Mouse (Mus musculus) hindbrain, embryonic 12.5 days (tissue): ENCODE results near the gene Aoah. TPM values are rescaled to one million over a fixed set of nuclear protein-coding genes. Genes with fewer than 3 reads are reported as not detected.

Source experiments
- ATAC-seq: fragments of 200-750 bp; cut with Nextera tagmentation; 2 replicates; pipeline ENCODE4 v1.8.0; 2017; ENCODE audit warnings: moderate TSS enrichment; ENCODE audit not compliant: low FRiP score
- H3K27ac ChIP-seq: fragments of 300-500 bp; sonication (generic); 2 replicates; pipeline ENCODE4 v1.5.1; 2016; ENCODE audit warnings: mild to moderate bottlenecking
- H3K27me3 ChIP-seq: fragments of 300-500 bp; sonication (generic); 2 replicates; pipeline ENCODE4 v1.6.1; 2016; ENCODE audit warnings: mild to moderate bottlenecking
- H3K36me3 ChIP-seq: fragments of 300-500 bp; sonication (generic); 2 replicates; pipeline ENCODE4 v1.6.1; 2016; ENCODE audit warnings: mild to moderate bottlenecking
- H3K4me1 ChIP-seq: fragments of 300-500 bp; sonication (generic); 2 replicates; pipeline ENCODE4 v1.6.1; 2016
- H3K4me2 ChIP-seq: fragments of 300-500 bp; sonication (generic); replicated peaks from 2 replicates; pipeline ENCODE4 v1.6.1; 2016; ENCODE audit warnings: mild to moderate bottlenecking
- H3K4me3 ChIP-seq: fragments of 300-500 bp; sonication (generic); 2 replicates; pipeline ENCODE4 v1.5.1; 2016; ENCODE audit warnings: mild to moderate bottlenecking
- H3K9ac ChIP-seq: fragments of 300-500 bp; sonication (generic); 2 replicates; pipeline ENCODE4 v1.6.1; 2016; ENCODE audit warnings: mild to moderate bottlenecking, moderate library complexity
- H3K9me3 ChIP-seq: fragments of 300-500 bp; sonication (generic); replicated peaks from 2 replicates; pipeline ENCODE4 v1.6.1; 2016; ENCODE audit warnings: mild to moderate bottlenecking
- WGBS: fragments of 180-500 bp; shearing (Covaris S2); methylation state at CpG from one replicate; pipeline ENCODE4 v1.1.7; 2016; 5-methylcytosine and 5-hydroxymethylcytosine counted together
- polyA plus RNA-seq: library from polyadenylated mRNA; unstranded; fragments of >200 nt; fragmentation: Nextera tagmentation; extraction: Ambion mirVana; gene quantifications from 2 replicates; pipeline ENCODE4 v1.2.1, GENCODE M21; 2016

Aoah gene
- polyA plus RNA-seq, 1 experiment from 2014 or later = 0.50 TPM

DNA sequence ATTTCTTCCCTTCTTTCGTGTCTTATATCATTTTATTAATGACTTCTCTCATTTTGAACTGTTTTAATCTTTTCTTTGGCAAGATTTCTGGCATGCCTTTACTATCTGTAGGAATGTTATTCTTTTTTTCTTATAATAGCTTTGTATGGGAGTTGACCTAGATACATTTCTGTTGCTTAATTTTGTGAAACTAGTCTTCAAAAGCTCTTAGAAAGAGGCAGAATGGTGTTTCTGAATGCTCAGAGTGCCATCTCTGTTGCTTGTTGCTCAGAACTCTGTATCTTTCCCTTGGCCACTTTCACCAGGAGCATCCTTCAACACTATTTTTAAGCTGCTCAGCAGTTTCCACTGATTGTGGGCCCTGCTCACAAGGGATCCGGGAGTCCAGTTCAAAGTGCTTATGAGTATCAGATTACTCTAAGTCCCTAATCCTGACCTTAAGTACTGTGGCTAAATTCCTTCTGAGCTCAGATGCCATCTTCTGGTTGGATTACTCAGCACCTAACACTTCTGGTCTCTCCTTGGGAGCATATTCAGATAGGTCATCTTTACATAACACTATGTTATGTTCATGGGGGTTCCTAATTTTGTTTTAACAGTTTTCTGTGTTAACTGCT lies 26.9 kb downstream of the Aoah start:
- Histone ChIP-seq H3K27me3 (no peaks in the 10 kb centered on the region), H3K4me1 (no peaks in the 10 kb centered on the region), H3K4me3 (no peak overlapping the region), H3K27ac (no peak overlapping the region), H3K9ac (no peak overlapping the region), H3K9me3 (no peaks in the 10 kb centered on the region), H3K4me2 (no peak overlapping the region), H3K36me3 (no peaks in the 10 kb centered on the region)
- WGBS = 66% methylated on average over 2 of the region's 2 CpGs
- ATAC-seq = no peak

DNA sequence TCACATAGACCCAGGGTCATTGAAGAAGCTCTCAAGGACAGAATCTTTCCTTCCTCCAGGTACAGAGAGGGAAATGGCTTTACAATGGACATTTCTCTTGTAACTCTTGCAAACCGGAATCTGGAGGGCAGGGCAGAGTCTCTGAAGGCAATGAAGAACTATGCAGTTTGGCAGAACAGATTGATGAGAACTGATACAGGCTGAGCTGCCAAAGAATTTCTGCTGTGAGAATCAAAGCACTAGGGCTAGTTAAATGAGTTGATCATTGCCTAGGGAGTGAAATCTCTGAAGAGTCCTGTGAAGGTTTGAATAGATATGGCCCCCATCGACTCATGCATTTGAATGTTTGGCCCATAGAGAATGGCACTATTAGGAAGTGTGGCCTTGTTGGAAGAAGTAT lies 34.8 kb downstream of the Aoah start:
- no peaks in the 10 kb centered on the region for H3K9me3 ChIP-seq
- H3K4me1 ChIP-seq = no peaks in the 10 kb centered on the region
- no peak overlapping the region for H3K9ac ChIP-seq
- no peaks in the 10 kb centered on the region for H3K27me3 ChIP-seq
- no peaks in the 10 kb centered on the region for H3K36me3 ChIP-seq
- no peak overlapping the region for H3K4me3 ChIP-seq
- no peak overlapping the region for H3K27ac ChIP-seq
- 69% methylated on average over 2 of the region's 2 CpGs for WGBS
- ATAC-seq = no peak
- no peak overlapping the region for H3K4me2 ChIP-seq

DNA sequence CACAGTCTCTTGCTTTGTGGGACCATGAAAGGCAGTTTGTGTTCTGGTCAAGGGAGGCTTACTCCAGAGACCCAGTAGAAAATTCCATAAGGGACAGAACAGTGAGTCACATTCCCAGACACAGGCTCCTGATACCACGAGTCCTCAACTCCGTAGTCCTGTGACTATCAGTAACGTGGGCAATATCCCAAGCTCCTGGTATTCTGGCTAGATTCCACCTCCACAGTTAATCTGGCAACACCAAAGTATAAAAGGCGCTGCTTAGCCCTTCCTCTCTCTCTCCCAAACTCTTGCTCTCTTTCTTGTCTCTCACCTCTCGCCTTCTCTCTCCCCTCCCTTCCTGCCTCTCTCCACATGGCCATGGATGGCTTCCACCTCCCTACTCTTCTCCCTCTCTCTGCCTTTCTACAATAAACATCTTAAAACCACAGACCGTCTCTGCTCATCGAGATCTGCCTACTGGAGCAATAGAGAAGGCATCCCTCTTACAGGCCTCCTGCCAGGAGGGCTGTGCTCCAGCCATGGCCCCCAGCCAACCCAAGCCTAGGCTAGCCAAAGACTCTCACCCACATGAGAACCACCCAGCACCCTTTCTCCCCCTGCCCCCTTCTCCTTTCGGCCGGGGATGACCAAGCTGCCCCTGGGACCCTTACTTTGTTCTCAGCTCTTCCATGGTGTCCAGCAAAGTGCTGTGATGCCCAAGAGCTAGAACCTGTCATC lies 35.4 kb downstream of the Aoah start:
- no peak for ATAC-seq
- H3K4me1 ChIP-seq = no peaks in the 10 kb centered on the region
- no peaks in the 10 kb centered on the region for H3K27me3 ChIP-seq
- H3K27ac ChIP-seq = no peak overlapping the region
- H3K4me2 ChIP-seq = no peak overlapping the region
- no peak overlapping the region for H3K9ac ChIP-seq
- H3K9me3 ChIP-seq = no peaks in the 10 kb centered on the region
- H3K4me3 ChIP-seq = no peak overlapping the region
- WGBS = 87% methylated on average over 9 of the region's 9 CpGs
- no peaks in the 10 kb centered on the region for H3K36me3 ChIP-seq

GRCm38 (mm10) chr13:20855893-20856292 lies 62.0 kb downstream of the Aoah start:
- H3K27me3 ChIP-seq = no peaks in the 10 kb centered on the region
- no peak overlapping the region for H3K27ac ChIP-seq
- no peaks in the 10 kb centered on the region for H3K36me3 ChIP-seq
- no peak for ATAC-seq
- no peaks in the 10 kb centered on the region for H3K9me3 ChIP-seq
- H3K4me3 ChIP-seq = no peak overlapping the region
- no peaks in the 10 kb centered on the region for H3K4me1 ChIP-seq
- 65% methylated on average over 3 of the region's 3 CpGs for WGBS
- H3K4me2 ChIP-seq = no peak overlapping the region
- H3K9ac ChIP-seq = no peak overlapping the region

DNA sequence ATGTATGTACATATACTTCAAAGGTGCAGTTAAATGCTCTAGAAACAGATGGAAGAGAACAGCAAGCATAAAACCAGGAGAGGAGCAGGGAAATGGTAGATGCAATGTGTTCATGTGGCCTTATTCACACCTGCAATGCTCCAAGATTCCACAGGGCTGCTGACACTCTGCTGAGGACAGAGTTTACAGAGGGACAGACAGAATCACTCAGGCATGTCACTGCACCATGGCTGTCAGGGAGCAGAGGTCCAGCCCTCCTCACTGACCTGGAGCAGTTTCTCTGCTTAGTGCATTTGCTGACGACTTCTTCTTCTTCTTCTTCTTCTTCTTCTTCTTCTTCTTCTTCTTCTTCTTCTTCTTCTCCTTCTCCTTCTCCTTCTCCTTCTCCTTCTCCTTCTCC lies 105.5 kb downstream of the Aoah start:
- 0 out of 2 replicates have a peak, but pooled peaks cover 10% of the 10 kb centered on the region for H3K4me1 ChIP-seq
- no peak overlapping the region for H3K27ac ChIP-seq
- H3K9ac ChIP-seq = no peak overlapping the region
- WGBS = 56% methylated on average over 1 of the region's 1 CpGs
- no peak overlapping the region for H3K4me3 ChIP-seq
- H3K4me2 ChIP-seq = no peak overlapping the region
- H3K36me3 ChIP-seq = no peaks in the 10 kb centered on the region
- no peaks in the 10 kb centered on the region for H3K9me3 ChIP-seq
- ATAC-seq = no peak
- H3K27me3 ChIP-seq = no peaks in the 10 kb centered on the region

- H3K4me3 ChIP-seq = no peak overlapping the region
- no peak overlapping the region for H3K4me2 ChIP-seq
- WGBS = 46% methylated on average over 8 of the region's 8 CpGs
- no peaks in the 10 kb centered on the region for H3K27me3 ChIP-seq
- no peak overlapping the region for H3K9ac ChIP-seq
- 0 out of 2 replicates have a peak, but pooled peaks cover 10% of the 10 kb centered on the region for H3K4me1 ChIP-seq
- H3K27ac ChIP-seq = 0 out of 2 replicates have a peak overlapping the region, but pooled peaks have one; percentile 35
- no peaks in the 10 kb centered on the region for H3K36me3 ChIP-seq
- ATAC-seq = peak; percentile 71
- H3K9me3 ChIP-seq = no peaks in the 10 kb centered on the region
Observed at GRCm38 (mm10) chr13:20900396-20900971, 106.6 kb downstream of the Aoah start.

GRCm38 (mm10) chr13:20900972-20901457 lies 107.1 kb downstream of the Aoah start:
- no peak overlapping the region for H3K4me2 ChIP-seq
- H3K9ac ChIP-seq = no peak overlapping the region
- no peaks in the 10 kb centered on the region for H3K27me3 ChIP-seq
- 0 out of 2 replicates have a peak overlapping the region, but pooled peaks have one; percentile 35 for H3K27ac ChIP-seq
- H3K4me3 ChIP-seq = no peak overlapping the region
- peak; percentile 83 for ATAC-seq
- no peaks in the 10 kb centered on the region for H3K36me3 ChIP-seq
- 0 out of 2 replicates have a peak, but pooled peaks cover 10% of the 10 kb centered on the region for H3K4me1 ChIP-seq
- WGBS = 21% methylated on average over 2 of the region's 2 CpGs
- H3K9me3 ChIP-seq = no peaks in the 10 kb centered on the region

- 48% methylated on average over 3 of the region's 3 CpGs for WGBS
- Histone ChIP-seq H3K4me2 (no peak overlapping the region), H3K36me3 (no peaks in the 10 kb centered on the region), H3K4me3 (no peak overlapping the region), H3K27me3 (no peaks in the 10 kb centered on the region), H3K4me1 (0 out of 2 replicates have a peak, but pooled peaks cover 10% of the 10 kb centered on the region), H3K27ac (no peak overlapping the region), H3K9me3 (no peaks in the 10 kb centered on the region), H3K9ac (no peak overlapping the region)
- ATAC-seq = peak; percentile 20; the same call in 1 of the 2 replicates
Observed at GRCm38 (mm10) chr13:20901634-20902135, 107.8 kb downstream of the Aoah start.

- Histone ChIP-seq H3K4me3 (no peak overlapping the region), H3K27me3 (no peaks in the 10 kb centered on the region), H3K9ac (no peak overlapping the region), H3K4me1 (0 out of 2 replicates have a peak, but pooled peaks cover 10% of the 10 kb centered on the region), H3K4me2 (no peak overlapping the region), H3K36me3 (no peaks in the 10 kb centered on the region), H3K9me3 (no peaks in the 10 kb centered on the region), H3K27ac (no peak overlapping the region)
- WGBS = 63% methylated on average over 4 of the region's 4 CpGs
- ATAC-seq = no peak
Observed at GRCm38 (mm10) chr13:20904118-20904517, 110.2 kb downstream of the Aoah start.

- 75% methylated on average over 2 of the region's 2 CpGs for WGBS
Observed at GRCm38 (mm10) chr13:20905195-20905594, 111.3 kb downstream of the Aoah start.

DNA sequence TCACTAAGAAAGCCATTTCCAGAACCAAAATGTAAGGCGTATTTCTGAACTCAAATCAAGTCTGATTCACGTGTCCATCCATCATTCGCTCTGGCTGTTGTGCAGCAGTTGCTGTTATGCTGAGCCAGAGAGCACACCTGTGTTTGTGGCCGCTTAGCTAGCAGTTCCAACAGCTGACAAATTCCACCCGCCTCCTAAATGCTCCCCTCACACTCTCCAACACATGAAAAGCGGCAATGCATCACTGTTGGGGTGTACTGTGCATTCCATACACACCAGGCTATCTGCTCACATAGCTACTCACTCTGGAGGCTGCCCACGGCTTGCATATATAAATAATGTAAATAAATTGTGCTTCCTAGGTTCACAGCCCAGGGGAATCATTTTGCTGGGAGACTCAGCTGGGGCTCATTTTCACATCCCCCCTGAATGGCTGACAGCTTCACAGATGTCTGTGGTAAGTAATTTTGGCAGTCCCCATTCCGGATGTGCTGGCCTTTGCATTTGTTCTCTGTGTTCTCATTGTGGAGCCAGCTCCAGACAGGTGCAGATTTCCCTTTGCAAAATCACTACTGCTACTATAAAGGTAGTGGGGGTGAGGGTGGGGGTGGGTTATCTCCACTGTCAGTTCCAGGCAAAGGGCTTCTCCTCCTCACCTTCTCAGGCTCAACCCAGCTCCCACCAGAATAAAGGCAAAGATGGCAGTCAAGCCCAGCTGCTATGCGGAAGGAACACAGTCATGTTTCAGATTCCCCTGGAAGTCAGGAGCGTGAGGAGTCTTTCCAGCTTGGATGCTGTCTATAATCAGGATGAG lies 123.0 kb downstream of the Aoah start:
- peak; percentile 83 for ATAC-seq
- H3K4me2 ChIP-seq = no peak overlapping the region
- H3K9me3 ChIP-seq = no peaks in the 10 kb centered on the region
- peaks cover 7% of the 10 kb centered on the region; the same call in 1 of the 2 replicates for H3K4me1 ChIP-seq
- 58% methylated on average over 10 of the region's 10 CpGs for WGBS
- no peaks in the 10 kb centered on the region for H3K27me3 ChIP-seq
- no peaks in the 10 kb centered on the region for H3K36me3 ChIP-seq
- H3K27ac ChIP-seq = peak overlapping the region; percentile 67
- no peak overlapping the region for H3K4me3 ChIP-seq
- no peak overlapping the region for H3K9ac ChIP-seq

More at GRCm38 (mm10) chr13:20905195-20905594, 111.3 kb downstream of the Aoah start:
- H3K36me3 ChIP-seq = no peaks in the 10 kb centered on the region
- no peaks in the 10 kb centered on the region for H3K27me3 ChIP-seq
- no peak overlapping the region for H3K4me2 ChIP-seq
- no peak for ATAC-seq
- H3K4me3 ChIP-seq = no peak overlapping the region
- no peak overlapping the region for H3K27ac ChIP-seq
- H3K9me3 ChIP-seq = no peaks in the 10 kb centered on the region
- H3K9ac ChIP-seq = no peak overlapping the region
- H3K4me1 ChIP-seq = 0 out of 2 replicates have a peak, but pooled peaks cover 10% of the 10 kb centered on the region
